Comparison of ENCODE assay signal across 8 mouse cellular contexts in genomic region chrX:50611765-50612591, GRCm38 (mm10).
DNase-seq lines count a peak whose midpoint lies in the region; ATAC-seq and TF ChIP-seq lines count a peak whose summit lies in the region.

No protein-coding gene starts in this region.

- peak overlapping the region; percentile 29; the same call in 1 of the 2 replicates for H3K4me3 ChIP-seq in heart, embryonic 10.5 days
- peak overlapping the region; percentile 48 for H3K4me3 ChIP-seq in erythroblast, embryonic 14.5 days (replicated peaks)
- peak overlapping the region; percentile 15; the same call in 1 of the 2 replicates for H3K4me3 ChIP-seq in hindbrain, embryonic 12.5 days
- peak overlapping the region; percentile 31 to 33; a peak in 3 of 4 replicates for H3K4me3 ChIP-seq in liver, embryonic 14.5 days (ENCODE audit: insufficient read depth in 1 of 2, low read depth in 2 of 2, low read length in 2 of 2)
- peak overlapping the region; percentile 20; the same call in 1 of the 2 replicates for H3K4me3 ChIP-seq in neural tube, embryonic 14.5 days (ENCODE audit: low read depth, low read length)

- peaks cover 36% of the 10 kb centered on the region; the same call in 1 of the 2 replicates for H3K36me3 ChIP-seq in heart, embryonic 10.5 days
- H3K36me3 ChIP-seq in erythroblast, embryonic 14.5 days (ENCODE audit: control insufficient read depth): peaks cover 2% of the 10 kb centered on the region; the same call in 1 of the 2 replicates
- H3K36me3 ChIP-seq in hindbrain, embryonic 12.5 days: 0 out of 2 replicates have a peak, but pooled peaks cover 4% of the 10 kb centered on the region
- H3K36me3 ChIP-seq in liver, embryonic 14.5 days (replicated peaks; ENCODE audit: control insufficient read depth, insufficient read depth, low read depth): no peaks in the 10 kb centered on the region
- no peaks in the 10 kb centered on the region for H3K36me3 ChIP-seq in neural tube, embryonic 14.5 days (ENCODE audit: control insufficient read depth, insufficient read depth, low read length)

- 60% methylated on average over 9 of the region's 9 CpGs for WGBS in heart, embryonic 10.5 days
- 68% methylated on average over 9 of the region's 9 CpGs for WGBS in hindbrain, embryonic 12.5 days
- 32% methylated on average over 9 of the region's 9 CpGs for WGBS in liver, embryonic 14.5 days (ENCODE audit: insufficient replicate concordance)
- WGBS in neural tube, embryonic 14.5 days: 71% methylated on average over 9 of the region's 9 CpGs

- ATAC-seq in hindbrain, embryonic 12.5 days (ENCODE audit: low FRiP score): peak; percentile 67
- ATAC-seq in liver, embryonic 14.5 days (ENCODE audit: insufficient read depth): peak; percentile 75
- ATAC-seq in neural tube, embryonic 14.5 days (ENCODE audit: low read depth): peak; percentile 82

- peak overlapping the region; percentile 79; the same call in 1 of the 2 replicates for H3K27ac ChIP-seq in heart, embryonic 10.5 days
- H3K27ac ChIP-seq in hindbrain, embryonic 12.5 days: peak overlapping the region; percentile 49
- H3K27ac ChIP-seq in liver, embryonic 14.5 days: no peak overlapping the region
- peak overlapping the region; percentile 71 for H3K27ac ChIP-seq in neural tube, embryonic 14.5 days (ENCODE audit: low read depth, low read length)

- H3K9ac ChIP-seq in hindbrain, embryonic 12.5 days: no peak overlapping the region
- H3K9ac ChIP-seq in liver, embryonic 14.5 days (replicated peaks): 0 out of 2 replicates have a peak overlapping the region, but pooled peaks have one; percentile 5
- H3K9ac ChIP-seq in neural tube, embryonic 14.5 days (replicated peaks; ENCODE audit: low read depth, low read length): peak overlapping the region; percentile 42; the same call in 1 of the 2 replicates

- no peaks in the 10 kb centered on the region for H3K27me3 ChIP-seq in heart, embryonic 10.5 days (ENCODE audit: insufficient read depth, poor library complexity, severe bottlenecking)
- no peaks in the 10 kb centered on the region for H3K27me3 ChIP-seq in erythroblast, embryonic 14.5 days (ENCODE audit: control insufficient read depth)
- H3K27me3 ChIP-seq in hindbrain, embryonic 12.5 days: no peaks in the 10 kb centered on the region
- no peaks in the 10 kb centered on the region for H3K27me3 ChIP-seq in liver, embryonic 14.5 days (ENCODE audit: control insufficient read depth, insufficient read depth, low read length)
- no peaks in the 10 kb centered on the region for H3K27me3 ChIP-seq in neural tube, embryonic 14.5 days (ENCODE audit: control insufficient read depth, insufficient read depth, low read length)

- H3K4me2 ChIP-seq in hindbrain, embryonic 12.5 days (replicated peaks): peak overlapping the region; percentile 28; the same call in 1 of the 2 replicates
- H3K4me2 ChIP-seq in liver, embryonic 14.5 days (ENCODE audit: low read depth): peak overlapping the region; percentile 48
- H3K4me2 ChIP-seq in neural tube, embryonic 14.5 days (ENCODE audit: low read depth, low read length): peak overlapping the region; percentile 32; the same call in 1 of the 2 replicates

- TF ChIP-seq CTCF in liver, embryonic 14.5 days (IDR thresholded peaks at IDR 0.05; ENCODE audit: low read depth): peak; percentile 69

- H3K9me3 ChIP-seq in heart, embryonic 10.5 days: no peaks in the 10 kb centered on the region
- H3K9me3 ChIP-seq in erythroblast, embryonic 14.5 days (ENCODE audit: control insufficient read depth, low read length): no peaks in the 10 kb centered on the region
- no peaks in the 10 kb centered on the region for H3K9me3 ChIP-seq in hindbrain, embryonic 12.5 days (replicated peaks)
- no peaks in the 10 kb centered on the region for H3K9me3 ChIP-seq in liver, embryonic 14.5 days (ENCODE audit: control insufficient read depth, low read length)
- no peaks in the 10 kb centered on the region for H3K9me3 ChIP-seq in neural tube, embryonic 14.5 days (ENCODE audit: control insufficient read depth, low read length)

- no peaks in the 10 kb centered on the region for H3K4me1 ChIP-seq in heart, embryonic 10.5 days
- peaks cover 12% of the 10 kb centered on the region for H3K4me1 ChIP-seq in erythroblast, embryonic 14.5 days (ENCODE audit: control insufficient read depth)
- no peaks in the 10 kb centered on the region for H3K4me1 ChIP-seq in hindbrain, embryonic 12.5 days
- peaks cover 0 to 3% of the 10 kb centered on the region in 2 experiments; a peak in 2 of 4 replicates for H3K4me1 ChIP-seq in liver, embryonic 14.5 days (replicated peaks; ENCODE audit: control insufficient read depth in 2 of 2, insufficient read depth in 2 of 2, low read length in 1 of 2)
- H3K4me1 ChIP-seq in neural tube, embryonic 14.5 days (ENCODE audit: control insufficient read depth, insufficient read depth, low read length): no peaks in the 10 kb centered on the region

- no peak for DNase-seq in heart, embryonic 10.5 days (ENCODE audit: low spot score)
- DNase-seq in heart, adult 8-10 months (ENCODE audit: low spot score): no peak
- DNase-seq in MEL-GATA-1-ER (ENCODE audit: extremely low read depth, low read depth): peak; percentile 72
- DNase-seq in liver, embryonic 14.5 days (ENCODE audit: low read depth in 3 of 3, low spot score in 3 of 3): peak in 2 of 3 experiments; percentile 51 to 66
- no peak for DNase-seq in right cerebral cortex, postnatal 4 days

- TF ChIP-seq EP300 in liver, embryonic 14.5 days (IDR thresholded peaks at IDR 0.05; ENCODE audit: low read depth): peak; percentile 22; the same call in 1 of the 2 replicates

Comparison
In these comparisons a context has a peak if more than half of its experiments do, and no peak if none do; other contexts are left out.
1. DNase-seq: peak in MEL-GATA-1-ER (single experiment) and liver, embryonic 14.5 days (2 of 3); none in heart, embryonic 10.5 days (single experiment), heart, adult 8-10 months (single experiment) and right cerebral cortex, postnatal 4 days (single experiment).
2. Peak in every context shown above with its lines, with median percentiles within 50 percentile points of each other: H3K4me3 ChIP-seq, ATAC-seq and H3K4me2 ChIP-seq.